ENCODE assay signal across 15 mouse cellular contexts in genomic region chr6:56787668-56788067, GRCm38 (mm10).
"Had no signal": no experiment of that assay in that cellular context is flagged by ENCODE, and none has a peak within 500 bp of the region (broad histone marks: within the 10 kb centered on the region; RNA-seq: fewer than 3 reads in every experiment).

No protein-coding gene starts in this region.

- DNase-seq: kidney, postnatal 14 days; liver; liver, embryonic 13.5 days; liver, postnatal 0 days; lung, postnatal 14 days; right cerebral cortex, postnatal 14 days; thymus, adult 2 months; thymus, postnatal 25 days had no signal

- H3K27me3 ChIP-seq: kidney, embryonic 15.5 days; limb, embryonic 12.5 days; liver, embryonic 13.5 days; lung, embryonic 15.5 days; midbrain, embryonic 12.5 days; neural tube, embryonic 13.5 days had no signal

- H3K4me2 ChIP-seq: kidney, embryonic 15.5 days; limb, embryonic 12.5 days; liver, embryonic 13.5 days; lung, embryonic 15.5 days; midbrain, embryonic 12.5 days; neural tube, embryonic 13.5 days had no signal

- H3K4me1 ChIP-seq: limb, embryonic 12.5 days; midbrain, embryonic 12.5 days had no signal

- H3K4me3 ChIP-seq: kidney, embryonic 15.5 days; limb, embryonic 12.5 days; liver, embryonic 13.5 days; lung, embryonic 15.5 days; midbrain, embryonic 12.5 days; neural tube, embryonic 13.5 days had no signal

- ATAC-seq: liver, postnatal 0 days; midbrain, embryonic 16.5 days had no signal

- H3K9ac ChIP-seq: kidney, embryonic 15.5 days; limb, embryonic 12.5 days; liver, embryonic 13.5 days; liver, postnatal 0 days; lung, embryonic 15.5 days; midbrain, embryonic 12.5 days; neural tube, embryonic 13.5 days had no signal

- H3K27ac ChIP-seq: kidney, embryonic 15.5 days; limb, embryonic 12.5 days; liver, embryonic 13.5 days; lung, embryonic 15.5 days; macrophage; midbrain, embryonic 12.5 days; neural tube, embryonic 13.5 days had no signal

- H3K9me3 ChIP-seq: kidney, embryonic 15.5 days; limb, embryonic 12.5 days; liver, embryonic 13.5 days; lung, embryonic 15.5 days; midbrain, embryonic 12.5 days; neural tube, embryonic 13.5 days had no signal
